Comparison of ENCODE assay signal across 1 mouse cellular context in the genomic region with DNA sequence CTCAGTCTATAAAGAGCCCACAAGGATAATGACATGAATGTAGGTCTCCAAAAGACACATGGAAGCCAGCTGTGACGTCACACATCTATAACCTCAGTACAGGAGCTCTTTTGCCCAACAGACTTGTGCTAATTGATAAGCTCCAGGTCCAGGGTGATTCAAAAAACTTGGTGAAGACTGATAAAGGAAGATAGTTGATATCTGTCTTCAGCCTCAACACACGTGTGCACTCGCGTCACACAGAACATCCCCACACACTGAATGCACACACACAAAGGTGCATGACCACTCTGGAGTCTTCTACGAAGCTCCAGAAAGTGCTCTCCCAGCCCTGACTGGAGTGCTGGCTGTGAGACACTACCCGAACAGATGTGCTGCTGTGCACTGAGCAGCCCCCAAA.
TF ChIP-seq lines count a peak whose summit lies in the region.

No protein-coding gene starts in this region.

TF ChIP-seq in MEL, 35 proteins besides CTCF, POLR2A, EP300 and RAD21:
- TF ChIP-seq GATA1 (IDR thresholded peaks at IDR 0.05; ENCODE audit: low read depth, low read length) (peak; percentile 44), TCF12 (IDR thresholded peaks at IDR 0.05; ENCODE audit: low read depth, low read length) (peak; percentile 70; the same call in 1 of the 2 replicates), GABPA (IDR thresholded peaks at IDR 0.05; ENCODE audit: low read depth, low read length) (no peak)
